Mouse (Mus musculus) heart, postnatal 0 days (tissue): ENCODE measurements at regions not wholly inside any gene's neighbourhood (a gene's known extent, or its start where the extent isn't known, plus 50 kb on each side); places are given as distances from the start of the nearest gene placed in this dataset.

ENCODE experiments used
- CTCF ChIP-seq: IDR thresholded peaks from 2 replicates; pipeline ENCODE4 v1.5.1; 2016; ENCODE audit warnings: antibody characterized with exemption, control low read depth, low read depth
- EP300 ChIP-seq: IDR thresholded peaks from 2 replicates; pipeline ENCODE4 v1.6.1; 2016; ENCODE audit warnings: antibody characterized with exemption, low read depth

GRCm38 (mm10) chr13:104574396-104574795, 217.9 kb upstream of the Srek1ip1 start:
- TF ChIP-seq EP300: no peak
- no peak for TF ChIP-seq CTCF
